Mouse (Mus musculus) erythroblast, embryonic 14.5 days (primary cell): ENCODE data around the gene Ddx17.

Experiments used
- GATA1 ChIP-seq: IDR thresholded peaks from 2 replicates; pipeline ENCODE4 v1.6.1; 2012; ENCODE audit warnings: low read length, inconsistent platforms, mixed read lengths
- TAL1 ChIP-seq: IDR thresholded peaks from 3 replicates; pipeline ENCODE4 v1.6.1; 2012; ENCODE audit warnings: low read length, inconsistent platforms, mixed read lengths

DNA sequence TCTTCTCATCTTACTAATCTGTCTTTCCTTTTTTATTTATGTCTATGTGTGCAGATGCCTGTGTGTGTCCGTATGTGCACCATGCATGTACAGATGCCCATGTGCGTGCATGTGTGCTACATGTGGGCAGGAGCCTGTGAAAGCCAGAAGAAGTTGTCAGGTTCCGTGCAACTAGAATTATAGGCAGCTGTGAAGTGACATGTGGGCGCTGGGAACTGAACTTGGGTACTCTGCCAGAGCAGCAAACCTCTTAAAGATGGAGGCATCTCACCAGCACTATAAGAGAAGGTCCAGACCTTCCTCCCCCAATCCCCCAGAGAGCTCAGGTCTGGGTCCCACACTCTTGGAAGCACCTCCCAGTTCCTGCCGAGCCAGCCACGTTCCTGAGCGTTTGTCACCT lies 40.1 kb downstream of the Ddx17 start:
- TF ChIP-seq TAL1 (no peak), GATA1 (no peak)
